Mouse (Mus musculus): Measurements from ENCODE around the gene Hspb6. TPM values are rescaled to one million over a fixed set of nuclear protein-coding genes. Genes with fewer than 3 reads are reported as not detected.

Gene Hspb6
- polyA plus RNA-seq, 1 experiment from 2014 or later: 141 TPM

- Histone ChIP-seq H3K4me3 (ENCODE audit: control insufficient read depth in 1 of 2, insufficient read depth in 1 of 2, low read depth in 1 of 2, low read length in 2 of 2) (no peak overlapping the region), H3K27ac (replicated peaks in 1 of 2; ENCODE audit: control insufficient read depth in 1 of 2, insufficient read depth in 1 of 2, low read depth in 2 of 2, low read length in 2 of 2) (no peak overlapping the region), H3K4me2 (ENCODE audit: low read length) (no peak overlapping the region), H3K9me3 (ENCODE audit: control insufficient read depth, low read length) (no peaks in the 10 kb centered on the region), H3K4me1 (ENCODE audit: control insufficient read depth in 2 of 2, insufficient read depth in 2 of 2, low read length in 2 of 2) (peaks cover 0 to 6% of the 10 kb centered on the region in 2 experiments; a peak in 3 of 4 replicates), H3K36me3 (ENCODE audit: control insufficient read depth, insufficient read depth, low read length) (no peaks in the 10 kb centered on the region), H3K9ac (ENCODE audit: low read length) (no peak overlapping the region), H3K27me3 (ENCODE audit: control insufficient read depth, insufficient read depth, low read length) (peaks cover 5% of the 10 kb centered on the region)
- no peak for ATAC-seq (ENCODE audit: insufficient number of reproducible peaks, insufficient read depth, low FRiP score, low read depth)
- WGBS: 58% methylated on average over 4 of the region's 4 CpGs
Observed at GRCm38 (mm10) chr7:30594510-30595024, 42.6 kb downstream of the Hspb6 start.

- no peak overlapping the region for H3K4me3 ChIP-seq (ENCODE audit: control insufficient read depth in 1 of 2, insufficient read depth in 1 of 2, low read depth in 1 of 2, low read length in 2 of 2)
- 69% methylated on average over 5 of the region's 5 CpGs for WGBS
Observed at GRCm38 (mm10) chr7:30596093-30596492, 44.1 kb downstream of the Hspb6 start.

GRCm38 (mm10) chr7:30596811-30597210, 44.8 kb downstream of the Hspb6 start:
- WGBS: 76% methylated on average over 5 of the region's 5 CpGs
- no peak for ATAC-seq (ENCODE audit: insufficient number of reproducible peaks, insufficient read depth, low FRiP score, low read depth)
- no peak overlapping the region for H3K9ac ChIP-seq (ENCODE audit: low read length)
- peaks cover 7 to 11% of the 10 kb centered on the region in 2 experiments for H3K4me1 ChIP-seq (ENCODE audit: control insufficient read depth in 2 of 2, insufficient read depth in 2 of 2, low read length in 2 of 2)
- no peaks in the 10 kb centered on the region for H3K9me3 ChIP-seq (ENCODE audit: control insufficient read depth, low read length)
- H3K4me3 ChIP-seq (ENCODE audit: control insufficient read depth in 1 of 2, insufficient read depth in 1 of 2, low read depth in 1 of 2, low read length in 2 of 2): no peak overlapping the region
- no peak overlapping the region for H3K27ac ChIP-seq (replicated peaks in 1 of 2; ENCODE audit: control insufficient read depth in 1 of 2, insufficient read depth in 1 of 2, low read depth in 2 of 2, low read length in 2 of 2)
- H3K27me3 ChIP-seq (ENCODE audit: control insufficient read depth, insufficient read depth, low read length): peaks cover 5% of the 10 kb centered on the region
- H3K4me2 ChIP-seq (ENCODE audit: low read length): no peak overlapping the region
- no peaks in the 10 kb centered on the region for H3K36me3 ChIP-seq (ENCODE audit: control insufficient read depth, insufficient read depth, low read length)

More at GRCm38 (mm10) chr7:30596093-30596492, 44.1 kb downstream of the Hspb6 start:
- peaks cover 7 to 11% of the 10 kb centered on the region in 2 experiments for H3K4me1 ChIP-seq (ENCODE audit: control insufficient read depth in 2 of 2, insufficient read depth in 2 of 2, low read length in 2 of 2)
- H3K27me3 ChIP-seq (ENCODE audit: control insufficient read depth, insufficient read depth, low read length): peaks cover 5% of the 10 kb centered on the region
- H3K4me2 ChIP-seq (ENCODE audit: low read length): no peak overlapping the region
- no peak overlapping the region for H3K9ac ChIP-seq (ENCODE audit: low read length)
- no peaks in the 10 kb centered on the region for H3K36me3 ChIP-seq (ENCODE audit: control insufficient read depth, insufficient read depth, low read length)
- H3K9me3 ChIP-seq (ENCODE audit: control insufficient read depth, low read length): no peaks in the 10 kb centered on the region
- ATAC-seq (ENCODE audit: insufficient number of reproducible peaks, insufficient read depth, low FRiP score, low read depth): no peak
- H3K27ac ChIP-seq (replicated peaks in 1 of 2; ENCODE audit: control insufficient read depth in 1 of 2, insufficient read depth in 1 of 2, low read depth in 2 of 2, low read length in 2 of 2): no peak overlapping the region

GRCm38 (mm10) chr7:30598786-30599185, 46.8 kb downstream of the Hspb6 start, which contains the start of gene Zbtb32:
Gene Zbtb32, minus strand, starts transcription at chr7:30598909.
- ATAC-seq (ENCODE audit: insufficient number of reproducible peaks, insufficient read depth, low FRiP score, low read depth): no peak
- no peaks in the 10 kb centered on the region for H3K36me3 ChIP-seq (ENCODE audit: control insufficient read depth, insufficient read depth, low read length)
- H3K27me3 ChIP-seq (ENCODE audit: control insufficient read depth, insufficient read depth, low read length): peaks cover 5% of the 10 kb centered on the region
- no peak within 1 kb of the TSS for H3K9ac ChIP-seq (ENCODE audit: low read length)
- peaks cover 9 to 11% of the 10 kb centered on the region in 2 experiments for H3K4me1 ChIP-seq (ENCODE audit: control insufficient read depth in 2 of 2, insufficient read depth in 2 of 2, low read length in 2 of 2)
- peak within 1 kb of the TSS; percentile 42 for H3K4me2 ChIP-seq (ENCODE audit: low read length)
- WGBS: 92% methylated on average over 12 of the region's 12 CpGs
- H3K4me3 ChIP-seq (ENCODE audit: control insufficient read depth in 1 of 2, insufficient read depth in 1 of 2, low read depth in 1 of 2, low read length in 2 of 2): no peak within 1 kb of the TSS
- no peaks in the 10 kb centered on the region for H3K9me3 ChIP-seq (ENCODE audit: control insufficient read depth, low read length)
- H3K27ac ChIP-seq (replicated peaks in 1 of 2; ENCODE audit: control insufficient read depth in 1 of 2, insufficient read depth in 1 of 2, low read depth in 2 of 2, low read length in 2 of 2): no peak within 1 kb of the TSS; a peak in 1 of 4 replicates

- no peak overlapping the region for H3K4me3 ChIP-seq (ENCODE audit: control insufficient read depth in 1 of 2, insufficient read depth in 1 of 2, low read depth in 1 of 2, low read length in 2 of 2)
- peak overlapping the region; percentile 48 for H3K4me2 ChIP-seq (ENCODE audit: low read length)
- WGBS: under 1% methylated on average over 16 of the region's 16 CpGs
- peak; percentile 86 for ATAC-seq (ENCODE audit: insufficient number of reproducible peaks, insufficient read depth, low FRiP score, low read depth)
- peak overlapping the region in 1 of 2 experiments; percentile 19; a peak in 2 of 4 replicates for H3K27ac ChIP-seq (replicated peaks in 1 of 2; ENCODE audit: control insufficient read depth in 1 of 2, insufficient read depth in 1 of 2, low read depth in 2 of 2, low read length in 2 of 2)
- no peaks in the 10 kb centered on the region for H3K36me3 ChIP-seq (ENCODE audit: control insufficient read depth, insufficient read depth, low read length)
- H3K9me3 ChIP-seq (ENCODE audit: control insufficient read depth, low read length): no peaks in the 10 kb centered on the region
- peaks cover 9 to 11% of the 10 kb centered on the region in 2 experiments for H3K4me1 ChIP-seq (ENCODE audit: control insufficient read depth in 2 of 2, insufficient read depth in 2 of 2, low read length in 2 of 2)
- peak overlapping the region; percentile 52; the same call in 1 of the 2 replicates for H3K9ac ChIP-seq (ENCODE audit: low read length)
- no peaks in the 10 kb centered on the region for H3K27me3 ChIP-seq (ENCODE audit: control insufficient read depth, insufficient read depth, low read length)
Observed at GRCm38 (mm10) chr7:30599933-30600353, 48.0 kb downstream of the Hspb6 start.

- peak overlapping the region; percentile 48; the same call in 1 of the 2 replicates for H3K4me2 ChIP-seq (ENCODE audit: low read length)
- peak overlapping the region in 1 of 2 experiments; percentile 19; a peak in 1 of 4 replicates for H3K27ac ChIP-seq (replicated peaks in 1 of 2; ENCODE audit: control insufficient read depth in 1 of 2, insufficient read depth in 1 of 2, low read depth in 2 of 2, low read length in 2 of 2)
- no peaks in the 10 kb centered on the region for H3K36me3 ChIP-seq (ENCODE audit: control insufficient read depth, insufficient read depth, low read length)
- peaks cover 9 to 11% of the 10 kb centered on the region in 2 experiments for H3K4me1 ChIP-seq (ENCODE audit: control insufficient read depth in 2 of 2, insufficient read depth in 2 of 2, low read length in 2 of 2)
- 0 out of 2 replicates have a peak, but pooled peaks have one; percentile 10 for ATAC-seq (ENCODE audit: insufficient number of reproducible peaks, insufficient read depth, low FRiP score, low read depth)
- H3K9me3 ChIP-seq (ENCODE audit: control insufficient read depth, low read length): no peaks in the 10 kb centered on the region
- H3K27me3 ChIP-seq (ENCODE audit: control insufficient read depth, insufficient read depth, low read length): no peaks in the 10 kb centered on the region
- WGBS: 63% methylated on average over 7 of the region's 7 CpGs
- H3K4me3 ChIP-seq (ENCODE audit: control insufficient read depth in 1 of 2, insufficient read depth in 1 of 2, low read depth in 1 of 2, low read length in 2 of 2): no peak overlapping the region
- peak overlapping the region; percentile 52; the same call in 1 of the 2 replicates for H3K9ac ChIP-seq (ENCODE audit: low read length)
Observed at GRCm38 (mm10) chr7:30600651-30601050, 48.7 kb downstream of the Hspb6 start.

GRCm38 (mm10) chr7:30602583-30602982, 50.6 kb downstream of the Hspb6 start:
- ATAC-seq (ENCODE audit: insufficient number of reproducible peaks, insufficient read depth, low FRiP score, low read depth): no peak
- Histone ChIP-seq H3K9ac (ENCODE audit: low read length) (no peak overlapping the region), H3K27me3 (ENCODE audit: control insufficient read depth, insufficient read depth, low read length) (no peaks in the 10 kb centered on the region), H3K4me3 (ENCODE audit: control insufficient read depth in 1 of 2, insufficient read depth in 1 of 2, low read depth in 1 of 2, low read length in 2 of 2) (no peak overlapping the region), H3K9me3 (ENCODE audit: control insufficient read depth, low read length) (no peaks in the 10 kb centered on the region), H3K4me1 (ENCODE audit: control insufficient read depth in 2 of 2, insufficient read depth in 2 of 2, low read length in 2 of 2) (peaks cover 9 to 11% of the 10 kb centered on the region in 2 experiments), H3K27ac (replicated peaks in 1 of 2; ENCODE audit: control insufficient read depth in 1 of 2, insufficient read depth in 1 of 2, low read depth in 2 of 2, low read length in 2 of 2) (no peak overlapping the region), H3K4me2 (ENCODE audit: low read length) (no peak overlapping the region), H3K36me3 (ENCODE audit: control insufficient read depth, insufficient read depth, low read length) (no peaks in the 10 kb centered on the region)
- 18% methylated on average over 3 of the region's 3 CpGs for WGBS
